10 mouse cellular contexts compared by ENCODE assay signal in the genomic region with DNA sequence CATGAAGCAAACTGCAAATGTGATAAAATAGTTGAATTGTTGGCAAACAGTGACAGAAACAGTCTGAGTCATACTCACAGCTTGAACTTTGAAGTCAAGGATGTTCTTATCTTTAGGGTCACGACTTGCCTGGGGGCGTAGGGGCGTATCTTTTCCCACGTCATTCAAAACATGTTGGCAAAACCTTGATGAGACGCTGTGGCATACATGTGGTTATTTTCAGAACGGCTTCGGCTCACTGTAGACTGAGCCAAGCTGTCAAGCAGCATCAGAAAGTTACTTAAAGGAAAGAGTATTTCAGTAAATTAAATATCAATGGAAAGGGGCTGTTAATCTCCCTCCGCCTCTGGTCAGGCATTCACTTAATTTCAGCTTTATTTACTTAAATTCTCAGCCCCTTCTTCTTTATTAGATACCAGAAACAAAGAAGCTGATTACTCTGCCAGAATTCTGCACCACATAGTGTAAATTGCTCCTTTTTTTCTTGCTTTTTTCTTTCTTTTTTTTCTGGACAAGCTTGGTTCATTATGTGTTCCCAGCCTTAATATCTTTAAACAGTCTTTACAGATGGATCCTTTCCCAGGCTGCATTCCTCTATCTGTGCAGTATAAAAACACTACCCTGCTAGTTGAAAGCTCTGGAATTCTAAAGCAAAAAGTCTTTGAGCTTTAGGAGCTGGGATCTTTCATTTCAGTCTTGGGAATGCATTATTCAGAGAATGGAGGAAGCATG.
DNase-seq lines count a peak whose midpoint lies in the region; ATAC-seq and TF ChIP-seq lines count a peak whose summit lies in the region.
"Had no signal": no experiment of that assay in that cellular context is flagged by ENCODE, and none has a peak within 500 bp of the region (broad histone marks: within the 10 kb centered on the region; RNA-seq: fewer than 3 reads in every experiment).

No protein-coding gene starts in this region.

- H3K9me3 ChIP-seq in heart, embryonic 13.5 days: no peaks in the 10 kb centered on the region
- no peaks in the 10 kb centered on the region for H3K9me3 ChIP-seq in midbrain, embryonic 10.5 days (replicated peaks)
- H3K9me3 ChIP-seq in midbrain, embryonic 13.5 days: no peaks in the 10 kb centered on the region
- no peaks in the 10 kb centered on the region for H3K9me3 ChIP-seq in forebrain, postnatal 0 days (ENCODE audit: low read length)
- H3K9me3 ChIP-seq in kidney, embryonic 15.5 days (replicated peaks): no peaks in the 10 kb centered on the region
- H3K9me3 ChIP-seq: lung, embryonic 15.5 days had no signal

- H3K9ac ChIP-seq in heart, embryonic 13.5 days: no peak overlapping the region
- H3K9ac ChIP-seq in midbrain, embryonic 13.5 days (replicated peaks): no peak overlapping the region
- no peak overlapping the region for H3K9ac ChIP-seq in forebrain, postnatal 0 days
- H3K9ac ChIP-seq in kidney, embryonic 15.5 days: no peak overlapping the region
- H3K9ac ChIP-seq: lung, embryonic 15.5 days had no signal

- no peak for TF ChIP-seq CTCF in forebrain, postnatal 0 days (IDR thresholded peaks at IDR 0.05; ENCODE audit: low read depth)

- H3K4me3 ChIP-seq in heart, embryonic 13.5 days: no peak overlapping the region
- no peak overlapping the region for H3K4me3 ChIP-seq in midbrain, embryonic 10.5 days
- H3K4me3 ChIP-seq in midbrain, embryonic 13.5 days (replicated peaks): no peak overlapping the region
- H3K4me3 ChIP-seq in forebrain, postnatal 0 days (ENCODE audit: low read depth, low read length): no peak overlapping the region
- H3K4me3 ChIP-seq in kidney, embryonic 15.5 days (replicated peaks): no peak overlapping the region
- H3K4me3 ChIP-seq: lung, embryonic 15.5 days had no signal

- H3K27ac ChIP-seq in heart, embryonic 13.5 days (replicated peaks): 0 out of 2 replicates have a peak overlapping the region, but pooled peaks have one; percentile 0
- H3K27ac ChIP-seq in midbrain, embryonic 10.5 days (replicated peaks): peak overlapping the region; percentile 52
- H3K27ac ChIP-seq in midbrain, embryonic 13.5 days: no peak overlapping the region
- no peak overlapping the region for H3K27ac ChIP-seq in forebrain, postnatal 0 days (ENCODE audit: low read depth, low read length)
- H3K27ac ChIP-seq in kidney, embryonic 15.5 days: no peak overlapping the region
- H3K27ac ChIP-seq: lung, embryonic 15.5 days had no signal

- no peak for DNase-seq in heart, adult 8-10 months (ENCODE audit: low spot score)
- no peak for DNase-seq in midbrain, embryonic 10.5 days (ENCODE audit: low spot score)
- DNase-seq in adrenal gland, postnatal 36 days: peak; percentile 29 to 45
- peak; percentile 44 for DNase-seq in forebrain, postnatal 0 days
- DNase-seq in gastrocnemius, postnatal 36 days: no peak
- DNase-seq: thymus, postnatal 14 days had no signal

- intact Hi-C loops in gastrocnemius, postnatal 36 days (cut with DNase I): no loop called here

- H3K36me3 ChIP-seq in heart, embryonic 13.5 days: no peaks in the 10 kb centered on the region
- no peaks in the 10 kb centered on the region for H3K36me3 ChIP-seq in midbrain, embryonic 10.5 days
- no peaks in the 10 kb centered on the region for H3K36me3 ChIP-seq in midbrain, embryonic 13.5 days
- H3K36me3 ChIP-seq in forebrain, postnatal 0 days (ENCODE audit: insufficient read depth): no peaks in the 10 kb centered on the region
- H3K36me3 ChIP-seq in kidney, embryonic 15.5 days: no peaks in the 10 kb centered on the region
- H3K36me3 ChIP-seq: lung, embryonic 15.5 days had no signal

- no peak for ATAC-seq in heart, embryonic 13.5 days (ENCODE audit: extremely low read depth, insufficient number of reproducible peaks, low FRiP score, low TSS enrichment)
- ATAC-seq in midbrain, embryonic 13.5 days: no peak
- ATAC-seq in forebrain, postnatal 0 days: peak; percentile 16; the same call in 1 of the 2 replicates
- no peak for ATAC-seq in kidney, embryonic 15.5 days (replicated peaks; ENCODE audit: low FRiP score)

- H3K4me1 ChIP-seq in heart, embryonic 13.5 days: peaks cover 13% of the 10 kb centered on the region
- peaks cover 16% of the 10 kb centered on the region for H3K4me1 ChIP-seq in midbrain, embryonic 10.5 days
- peaks cover 11% of the 10 kb centered on the region; the same call in 1 of the 2 replicates for H3K4me1 ChIP-seq in midbrain, embryonic 13.5 days (replicated peaks)
- 0 out of 2 replicates have a peak, but pooled peaks cover 4% of the 10 kb centered on the region for H3K4me1 ChIP-seq in forebrain, postnatal 0 days (ENCODE audit: insufficient read depth)
- H3K4me1 ChIP-seq in kidney, embryonic 15.5 days: no peaks in the 10 kb centered on the region
- H3K4me1 ChIP-seq: lung, embryonic 15.5 days had no signal

- WGBS in heart, embryonic 13.5 days: 17% methylated on average over 8 of the region's 8 CpGs
- 58% methylated on average over 8 of the region's 8 CpGs for WGBS in midbrain, embryonic 10.5 days
- WGBS in midbrain, embryonic 13.5 days: 31% methylated on average over 8 of the region's 8 CpGs
- WGBS in forebrain, postnatal 0 days: 12% methylated on average over 8 of the region's 8 CpGs
- WGBS in kidney, embryonic 15.5 days: 62% methylated on average over 8 of the region's 8 CpGs

- H3K27me3 ChIP-seq in heart, embryonic 13.5 days (replicated peaks): no peaks in the 10 kb centered on the region
- no peaks in the 10 kb centered on the region for H3K27me3 ChIP-seq in midbrain, embryonic 10.5 days (ENCODE audit: low read depth, poor library complexity, severe bottlenecking)
- H3K27me3 ChIP-seq in midbrain, embryonic 13.5 days: no peaks in the 10 kb centered on the region
- peaks cover 3% of the 10 kb centered on the region; the same call in 1 of the 2 replicates for H3K27me3 ChIP-seq in forebrain, postnatal 0 days (ENCODE audit: insufficient read depth, low read length)
- no peaks in the 10 kb centered on the region for H3K27me3 ChIP-seq in kidney, embryonic 15.5 days
- H3K27me3 ChIP-seq: lung, embryonic 15.5 days had no signal

- peak overlapping the region; percentile 38 for H3K4me2 ChIP-seq in heart, embryonic 13.5 days
- no peak overlapping the region for H3K4me2 ChIP-seq in midbrain, embryonic 13.5 days (replicated peaks)
- no peak overlapping the region; the same call in 1 of the 2 replicates for H3K4me2 ChIP-seq in forebrain, postnatal 0 days (ENCODE audit: low read depth)
- H3K4me2 ChIP-seq in kidney, embryonic 15.5 days: no peak overlapping the region
- H3K4me2 ChIP-seq: lung, embryonic 15.5 days had no signal

Comparison
In these comparisons a context has a peak if more than half of its experiments do, and no peak if none do; other contexts are left out.
1. H3K27ac ChIP-seq: peak in heart, embryonic 13.5 days (single experiment) and midbrain, embryonic 10.5 days (single experiment); none in midbrain, embryonic 13.5 days (single experiment), forebrain, postnatal 0 days (single experiment) and kidney, embryonic 15.5 days (single experiment).
2. DNase-seq: peak in adrenal gland, postnatal 36 days (2 of 2) and forebrain, postnatal 0 days (single experiment); none in heart, adult 8-10 months (single experiment), midbrain, embryonic 10.5 days (single experiment) and gastrocnemius, postnatal 36 days (0 of 2).